Mouse (Mus musculus) thymus, postnatal 36 days (tissue): ENCODE results near the gene Dcaf12.

Experiments used
- DNase-seq, 2 experiments: peaks; one replicate each; pipeline ENCODE4 v3.0.0; 2022; ENCODE audit warnings: mixed read lengths in 2 of 2

Gene Dcaf12

DNA sequence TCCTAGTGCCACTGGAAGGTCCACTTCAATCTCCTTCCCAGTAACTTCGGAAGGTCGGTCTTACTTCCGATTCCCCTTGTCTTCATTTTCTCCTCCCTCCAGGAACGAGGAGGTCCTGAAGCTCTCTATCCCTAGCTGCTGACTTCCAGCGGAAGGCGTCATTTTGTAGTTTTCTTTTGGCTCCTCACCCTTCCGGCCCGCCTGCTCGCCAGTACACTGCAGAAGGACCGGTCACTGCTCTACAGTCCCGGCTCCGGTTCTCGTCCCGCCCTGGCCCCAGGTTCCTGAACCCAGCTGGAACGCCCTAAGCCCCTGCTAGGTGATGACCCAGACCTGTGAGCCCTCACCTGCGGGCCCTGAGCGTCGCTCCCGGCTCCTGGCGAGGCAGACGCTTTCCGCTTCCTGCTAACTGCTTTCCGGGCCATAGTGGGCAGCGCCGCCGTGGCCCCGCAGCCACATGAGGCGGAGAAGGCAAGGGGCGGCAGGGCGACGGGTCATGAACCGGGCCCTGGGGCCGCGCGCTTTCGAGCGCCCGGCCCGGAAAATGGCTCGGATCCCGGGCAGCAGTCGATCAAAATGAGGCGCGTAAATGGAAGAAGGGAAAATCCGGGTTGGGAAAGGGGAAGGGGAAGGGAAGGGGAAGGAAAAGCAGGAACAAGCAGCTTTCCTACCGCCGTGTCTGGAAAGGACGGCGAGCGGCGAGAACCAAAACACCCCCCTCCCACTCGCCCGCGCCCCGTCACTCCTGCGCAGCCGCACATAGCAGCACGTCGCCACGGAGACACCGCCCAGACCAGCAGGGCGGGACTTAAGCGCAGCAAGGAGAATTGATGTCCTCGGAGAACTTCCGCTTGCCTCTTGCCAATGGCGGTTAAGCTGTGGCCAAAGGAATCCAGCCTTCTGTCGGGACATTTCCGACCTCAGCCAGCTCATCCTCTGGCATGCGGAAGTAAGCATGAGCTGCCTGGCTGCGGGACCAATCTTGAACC lies at the start of gene Dcaf12:
TSS of gene Dcaf12 (minus strand) at position 749 of the 989 bp plus-strand sequence.
- DNase-seq, result peak; percentile 91 to 94

DNA sequence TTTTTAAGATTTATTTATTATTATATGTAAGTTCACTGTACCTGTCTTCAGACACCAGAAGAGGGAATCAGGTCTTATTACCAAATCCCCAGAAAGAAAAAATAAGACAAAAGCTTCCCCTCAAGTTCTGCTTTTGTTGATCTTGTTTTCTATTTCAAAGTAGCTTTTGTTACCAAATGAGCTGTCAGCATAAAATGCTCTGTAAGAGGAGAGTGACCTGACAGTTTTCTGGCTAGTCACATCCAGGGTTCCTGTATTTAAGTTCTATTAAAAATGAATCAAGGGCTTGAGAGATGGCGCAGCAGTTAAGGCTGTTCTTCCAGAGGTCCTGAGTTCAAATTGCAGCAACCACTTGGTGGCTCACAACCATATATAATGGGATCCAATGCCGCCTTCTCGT lies 46.4 kb upstream of the Dcaf12 start:
- DNase-seq, result no peak

- DNase-seq, result no peak
These were observed 44.7 kb upstream of the Dcaf12 start for GRCm38 (mm10) chr4:41359358-41359757.

DNA sequence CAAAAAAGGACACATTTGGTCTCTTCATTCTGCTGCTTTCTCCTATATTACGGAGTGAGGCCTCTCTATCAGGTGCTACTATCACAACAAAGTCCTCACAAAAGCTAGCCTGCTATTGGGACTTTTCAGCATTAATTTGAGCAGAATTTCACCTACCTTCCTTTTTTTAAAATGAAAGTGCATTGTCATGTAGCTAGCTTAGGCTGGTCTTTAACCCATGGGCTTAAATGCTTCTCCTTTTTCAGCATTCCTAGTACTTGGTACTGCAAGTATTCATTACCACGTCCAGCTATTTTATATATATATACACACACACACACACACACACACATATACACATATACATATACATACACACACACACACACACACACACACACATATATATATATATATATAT lies 44.0 kb upstream of the Dcaf12 start:
- DNase-seq, result no peak

DNA sequence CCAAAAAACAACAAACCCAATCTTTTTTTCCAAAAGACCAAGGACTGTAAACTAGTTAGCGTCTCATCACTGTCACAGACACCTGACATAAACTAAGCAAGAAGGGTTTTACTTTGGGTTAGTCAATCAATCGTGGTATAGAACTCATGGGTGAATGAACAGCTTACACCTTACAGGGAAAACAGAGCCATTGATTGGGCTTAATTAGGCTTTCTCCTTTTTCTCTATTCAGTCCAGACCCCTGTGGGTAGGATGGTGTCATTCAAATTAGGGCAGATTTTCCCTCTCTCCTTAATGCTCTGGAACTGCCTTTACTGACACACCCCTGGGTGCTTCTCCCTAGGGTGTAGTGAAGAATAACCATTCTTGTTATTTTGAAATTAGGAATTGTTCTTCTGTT lies 42.5 kb upstream of the Dcaf12 start:
- DNase-seq, result no peak

- DNase-seq, result no peak
These were observed 38.6 kb upstream of the Dcaf12 start for GRCm38 (mm10) chr4:41353265-41353664.

GRCm38 (mm10) chr4:41352758-41353157 lies 38.1 kb upstream of the Dcaf12 start:
- no peak for DNase-seq

GRCm38 (mm10) chr4:41349199-41349591 lies 34.5 kb upstream of the Dcaf12 start:
- DNase-seq, result no peak

DNA sequence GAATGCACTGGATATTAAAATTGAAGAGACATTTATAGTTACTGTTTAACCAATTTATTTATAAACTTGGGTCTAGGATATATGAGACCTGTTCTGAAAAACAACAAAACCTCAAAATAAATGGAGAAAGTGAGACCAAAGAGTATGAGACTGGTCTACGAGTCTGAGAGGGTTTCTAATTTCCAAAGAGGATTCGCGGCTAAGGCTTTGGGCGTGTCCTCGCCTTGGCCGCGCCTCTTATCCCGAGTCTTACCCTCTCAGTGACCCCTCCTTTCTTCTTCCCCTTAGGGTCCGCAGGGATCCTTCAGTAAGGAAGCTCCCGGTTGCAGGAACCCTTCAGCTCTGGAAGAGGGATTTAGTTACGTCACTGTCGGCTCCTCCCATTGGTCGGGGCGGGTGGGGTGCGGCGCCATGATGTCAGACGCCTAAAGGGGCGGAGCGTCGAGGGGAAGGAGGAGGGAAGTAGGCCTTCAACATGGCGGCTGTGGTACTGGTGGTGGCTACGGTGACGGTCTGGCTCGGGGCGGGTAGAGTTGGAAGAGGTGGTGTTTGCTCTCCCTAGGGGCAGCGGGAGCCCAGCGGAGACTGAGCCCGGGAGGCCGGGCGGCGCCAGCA lies 34.0 kb upstream of the Dcaf12 start, which contains the start of gene Ubap1:
TSS of gene Ubap1 (plus strand) at position 413 of the 615 bp plus-strand sequence.
- peak; percentile 89 for DNase-seq

DNA sequence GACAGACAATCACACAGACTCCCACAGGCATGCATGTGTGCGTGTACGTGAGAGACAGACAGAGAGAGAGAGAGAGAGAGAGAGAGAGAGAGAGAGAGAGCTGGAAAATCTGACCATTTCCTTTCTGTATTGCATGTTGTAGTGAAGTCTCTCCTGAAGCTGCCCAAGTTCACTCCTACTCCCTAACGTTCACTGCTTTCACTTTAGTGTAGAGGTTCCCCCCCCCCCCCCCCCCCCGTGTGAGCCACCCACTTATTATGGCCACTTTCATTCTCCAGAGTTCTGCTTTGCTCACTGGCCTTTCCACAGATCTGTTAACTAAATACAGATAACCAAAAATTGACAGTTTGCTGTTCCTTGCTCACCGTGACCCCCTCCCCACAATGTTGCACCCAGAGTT lies 33.1 kb upstream of the Dcaf12 start:
- DNase-seq, result no peak

DNA sequence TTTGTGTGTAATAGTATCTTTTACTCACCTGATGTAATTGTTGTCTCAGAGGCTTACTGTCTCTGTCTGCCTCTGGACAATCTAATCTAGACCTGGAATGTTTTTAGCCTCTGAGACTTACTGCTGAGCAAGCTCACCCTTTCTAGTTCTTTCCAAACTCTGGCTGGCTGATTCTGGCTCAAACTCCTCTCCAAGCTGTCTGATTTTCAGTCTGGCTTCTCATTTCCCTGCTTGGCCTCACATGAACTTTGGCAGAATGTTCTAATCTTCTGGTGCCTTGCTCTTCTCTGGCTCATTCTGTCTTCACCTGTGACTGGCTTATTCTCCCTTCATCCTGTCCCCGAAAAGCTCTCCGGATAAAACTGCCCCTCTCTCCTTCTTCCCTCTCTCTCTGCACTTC lies 31.3 kb upstream of the Dcaf12 start:
- DNase-seq, result no peak

DNA sequence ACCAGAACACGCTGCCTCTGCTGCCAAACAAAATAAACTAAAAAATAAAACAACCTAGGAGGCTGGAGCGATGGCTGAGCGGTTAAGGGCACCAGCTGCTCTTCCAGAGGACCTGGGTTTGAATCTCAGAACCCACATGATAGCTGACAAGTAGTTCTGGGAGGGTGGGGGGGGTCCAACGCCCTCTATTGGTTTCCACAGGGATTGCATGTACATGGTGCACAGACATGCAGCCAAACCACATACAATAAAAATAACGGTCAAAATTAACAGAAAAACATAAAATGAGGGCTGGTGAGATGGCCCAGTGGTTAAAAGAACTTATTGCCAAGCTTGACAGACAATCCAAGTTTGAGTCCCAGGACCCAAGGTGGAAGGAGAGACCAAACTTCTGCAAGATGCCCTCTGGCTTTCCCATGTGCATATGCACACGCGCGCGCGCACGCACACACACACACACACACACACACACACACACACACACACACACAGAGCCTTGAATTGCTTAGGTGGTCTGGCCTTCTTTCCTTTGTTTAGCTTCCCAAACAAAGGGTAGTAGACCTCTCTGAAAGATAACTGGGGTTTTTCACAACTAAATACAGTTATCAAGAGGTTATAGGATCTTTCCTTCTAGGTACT lies 26.3 kb upstream of the Dcaf12 start:
- DNase-seq, result no peak

GRCm38 (mm10) chr4:41336546-41336945 lies 21.9 kb upstream of the Dcaf12 start:
- DNase-seq, result no peak

GRCm38 (mm10) chr4:41331698-41332421 lies 17.2 kb upstream of the Dcaf12 start:
- DNase-seq, result no peak

- no peak for DNase-seq
These were observed 16.4 kb upstream of the Dcaf12 start for GRCm38 (mm10) chr4:41331085-41331484.

DNA sequence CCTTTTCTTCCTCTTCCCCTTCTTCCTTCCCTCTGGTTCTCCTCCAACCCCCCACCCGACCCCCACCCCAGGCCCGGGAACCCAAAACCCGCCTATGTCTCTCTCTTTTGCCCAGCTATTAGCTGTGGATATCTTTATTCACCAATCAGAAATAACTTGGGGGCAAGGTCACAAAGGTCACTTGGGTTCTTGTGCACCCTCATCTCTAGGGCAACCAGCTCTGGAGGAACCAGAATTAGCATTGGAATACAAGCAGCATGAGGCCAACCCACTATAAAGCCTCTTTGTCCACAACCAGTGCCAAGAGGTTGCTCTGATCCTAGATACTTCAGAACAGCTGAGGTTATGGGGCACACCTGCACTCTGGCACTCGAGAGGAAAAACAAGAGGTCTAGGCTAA lies 14.8 kb upstream of the Dcaf12 start:
- DNase-seq, result no peak

- DNase-seq, result no peak
These were observed 12.2 kb upstream of the Dcaf12 start for GRCm38 (mm10) chr4:41326876-41327275.

- DNase-seq, result no peak
These were observed 6.3 kb upstream of the Dcaf12 start for GRCm38 (mm10) chr4:41320971-41321370.

GRCm38 (mm10) chr4:41318267-41318666 lies 3.6 kb upstream of the Dcaf12 start:
- no peak for DNase-seq

GRCm38 (mm10) chr4:41315173-41315572 lies 484 bp upstream of the Dcaf12 start:
- no peak for DNase-seq

GRCm38 (mm10) chr4:41313722-41314121 lies 967 bp downstream of the Dcaf12 start:
- DNase-seq, result peak; percentile 9 to 11
